Mouse (Mus musculus) right cerebral cortex, postnatal 25 days (tissue): Measurements from ENCODE around the gene Ano6.

ENCODE experiments used
- DNase-seq: peaks from one replicate; pipeline ENCODE4 v3.0.0; 2022

Gene Ano6

DNA sequence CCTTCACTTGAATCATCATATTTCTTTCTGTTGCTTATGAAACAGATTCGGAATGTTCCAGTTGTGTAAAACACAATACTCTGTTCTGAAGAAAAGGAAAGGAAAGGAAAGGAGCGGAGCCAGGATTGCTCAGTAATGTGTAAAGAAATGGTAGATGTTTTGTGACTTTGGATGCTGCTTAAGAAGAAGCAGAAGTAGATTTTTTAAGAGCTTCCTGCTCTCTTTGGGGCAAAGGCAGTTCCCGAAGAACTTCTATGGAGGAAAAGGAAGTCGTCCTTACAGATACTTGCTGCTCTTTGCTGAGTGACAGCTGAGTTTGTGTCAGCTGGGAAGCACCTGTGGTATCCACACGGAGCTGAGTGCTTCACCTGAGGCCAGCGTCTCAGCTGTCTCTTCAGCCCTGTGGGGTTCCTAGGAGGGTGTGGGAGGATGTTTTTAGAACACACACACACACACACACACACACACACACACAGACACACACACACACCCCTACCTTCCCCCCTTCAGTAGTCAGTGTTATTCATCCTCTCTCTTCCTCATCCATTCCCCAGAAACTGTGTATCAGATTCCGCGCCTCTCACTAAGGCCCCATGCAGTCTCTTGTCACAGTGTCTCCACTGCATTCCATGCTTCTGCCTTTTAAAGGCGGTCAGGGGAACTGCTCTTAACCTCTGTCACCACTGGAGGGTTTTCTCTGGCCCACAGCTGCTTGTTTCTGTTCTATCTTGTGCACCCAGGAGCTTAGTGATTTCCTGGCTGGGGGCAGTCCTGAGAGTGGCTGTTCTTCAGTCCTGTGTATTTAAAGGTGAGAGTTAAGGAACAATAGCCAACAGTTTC is 6.7 kb downstream of the Ano6 start:
- DNase-seq = no peak

DNA sequence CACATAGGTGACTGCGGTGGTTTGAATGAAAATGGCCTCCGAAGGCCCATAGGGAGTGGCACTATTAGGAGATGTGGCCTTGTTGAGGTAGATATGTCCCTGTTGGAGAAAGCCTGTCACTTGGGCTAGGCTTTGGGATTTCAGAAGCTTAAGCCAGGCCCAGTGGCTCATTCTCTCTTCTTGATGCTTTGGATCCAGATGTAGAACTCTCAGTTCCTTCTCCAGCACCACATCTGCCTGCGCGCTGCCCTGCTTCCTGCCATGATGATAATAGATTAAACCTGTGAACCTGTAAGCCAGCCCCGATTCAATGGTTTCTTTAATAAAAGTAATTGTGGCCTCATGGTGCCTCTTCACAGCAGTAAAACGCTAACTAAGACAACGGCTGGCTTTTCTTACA is 7.6 kb downstream of the Ano6 start:
- no peak for DNase-seq

DNA sequence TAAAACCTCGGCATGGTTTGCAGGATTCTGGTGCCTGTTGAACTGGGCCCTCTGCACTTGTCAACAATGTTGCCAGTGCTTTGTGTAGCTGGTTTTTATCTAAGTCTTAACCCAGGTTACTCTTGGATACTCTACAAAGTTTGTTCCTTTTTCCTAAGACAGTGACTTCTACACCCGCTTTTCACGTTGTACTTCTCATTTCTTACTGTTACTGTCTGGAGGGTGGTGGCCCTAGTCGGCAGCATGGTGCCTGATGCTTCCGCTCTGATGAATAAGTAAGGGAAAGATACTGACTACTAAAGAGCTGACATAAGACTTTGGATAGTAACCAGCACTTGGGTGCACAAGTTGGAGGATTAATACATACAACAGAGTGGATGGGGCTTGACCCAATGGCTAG is 9.0 kb downstream of the Ano6 start:
- DNase-seq = no peak

DNA sequence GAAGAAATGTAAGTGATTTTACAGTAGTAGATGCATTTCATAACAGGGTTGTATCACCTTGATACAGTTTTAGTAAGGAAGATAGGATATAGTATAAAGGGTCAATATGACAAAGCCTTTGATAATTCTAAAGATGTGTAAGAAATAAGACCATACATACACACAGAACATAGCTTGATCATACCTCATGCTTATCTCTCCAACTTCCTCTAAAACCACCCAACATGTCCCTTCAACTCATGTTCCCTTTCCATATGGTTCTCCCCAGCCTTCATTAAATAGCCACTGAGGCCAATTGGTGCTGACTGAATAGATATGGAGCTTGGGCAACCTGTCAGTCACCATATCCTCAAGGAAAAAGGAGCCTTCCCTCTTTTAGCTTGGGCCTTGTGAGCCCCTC is 9.4 kb downstream of the Ano6 start:
- DNase-seq = no peak

DNA sequence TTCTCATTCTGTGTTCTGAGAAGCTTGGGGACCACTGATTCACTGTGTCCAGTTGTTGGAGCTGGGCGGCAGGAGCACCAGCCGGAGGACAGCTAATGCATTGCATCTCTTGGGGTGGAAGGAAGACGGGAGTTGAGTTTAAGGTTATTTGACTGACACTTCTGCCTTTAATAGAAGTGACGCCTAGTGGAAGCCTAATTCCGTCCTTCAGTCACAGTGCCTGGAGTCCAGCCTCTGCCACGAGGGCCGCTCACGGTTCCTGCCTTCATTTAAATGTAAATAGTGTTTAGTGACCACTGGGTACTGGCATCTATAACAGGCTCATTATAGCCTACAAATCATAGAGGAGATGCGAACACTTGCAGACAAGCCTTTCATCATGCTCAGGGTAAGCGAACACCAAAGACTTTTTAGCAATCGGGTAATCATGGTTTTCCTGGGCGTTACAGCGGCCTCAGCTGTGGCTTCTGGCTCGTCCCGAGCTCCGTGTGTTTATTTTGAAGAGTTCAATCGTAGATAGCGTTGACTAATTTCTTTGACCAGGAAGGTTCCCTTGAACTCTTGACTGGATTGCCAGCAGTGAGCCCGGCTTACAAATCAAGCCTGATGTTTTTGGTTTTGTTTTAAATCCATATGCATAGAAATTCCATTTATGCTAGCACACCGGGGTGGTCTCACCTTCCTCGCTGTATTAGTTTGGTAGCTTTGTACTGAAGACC is 10.8 kb downstream of the Ano6 start:
- DNase-seq = no peak

DNA sequence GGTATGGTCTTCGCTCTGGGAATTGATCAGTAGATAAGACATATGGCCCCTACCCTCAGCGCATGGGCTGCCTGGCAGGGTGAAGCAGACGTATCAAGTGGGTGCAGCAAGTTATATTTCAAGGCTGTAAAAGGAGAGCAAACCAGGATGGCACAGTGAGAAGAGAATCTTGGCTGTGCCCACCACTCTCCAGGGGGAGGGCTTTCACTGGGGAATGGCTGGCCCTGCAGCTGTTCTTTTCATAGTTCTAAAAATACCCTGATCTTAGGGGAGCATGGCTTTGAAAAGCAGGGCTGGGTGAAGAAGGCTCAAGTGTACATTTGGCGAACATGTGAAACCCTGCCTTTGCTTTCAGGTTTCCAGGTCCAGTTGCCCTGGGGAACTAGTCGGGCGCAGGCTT is 11.5 kb downstream of the Ano6 start:
- DNase-seq = no peak

DNA sequence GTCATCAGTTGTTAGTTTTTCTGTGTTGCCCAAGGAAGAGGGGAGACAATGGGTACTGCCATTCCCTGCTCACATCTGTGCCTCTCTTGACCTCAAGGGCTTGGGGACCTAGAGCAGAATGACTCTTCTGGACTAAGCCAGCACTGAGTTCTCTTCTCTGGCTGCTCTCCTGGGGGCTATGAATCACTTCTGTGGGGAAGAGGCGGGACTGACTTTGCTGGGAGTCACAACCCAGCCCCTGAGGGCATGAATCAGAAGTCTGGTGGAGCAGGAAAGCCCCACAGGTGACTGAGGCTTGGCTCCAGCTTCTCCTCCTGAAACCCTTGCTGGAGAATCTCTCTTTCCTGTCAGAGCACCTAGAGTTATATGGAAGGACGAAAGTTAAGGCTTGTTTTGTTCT is 12.1 kb downstream of the Ano6 start:
- no peak for DNase-seq

DNA sequence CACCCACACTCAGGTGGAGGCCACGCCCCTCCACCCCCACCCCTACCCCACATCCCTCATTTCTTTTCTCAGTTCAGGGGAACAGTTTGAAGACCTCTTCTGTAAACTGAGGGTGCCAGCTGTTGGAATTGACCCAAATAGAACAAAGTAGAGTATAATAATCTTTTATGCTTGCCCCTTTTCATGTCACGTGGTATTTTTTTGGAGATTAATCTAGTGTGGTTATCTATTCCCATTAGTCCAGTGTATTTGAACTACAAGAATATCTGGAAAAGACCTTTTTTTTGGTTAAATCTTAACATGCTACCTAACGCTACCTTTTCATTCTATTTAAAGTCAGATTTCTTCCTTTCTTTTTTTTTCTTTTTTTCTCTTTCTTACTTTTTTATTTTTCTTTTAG is 12.8 kb downstream of the Ano6 start:
- no peak for DNase-seq

DNA sequence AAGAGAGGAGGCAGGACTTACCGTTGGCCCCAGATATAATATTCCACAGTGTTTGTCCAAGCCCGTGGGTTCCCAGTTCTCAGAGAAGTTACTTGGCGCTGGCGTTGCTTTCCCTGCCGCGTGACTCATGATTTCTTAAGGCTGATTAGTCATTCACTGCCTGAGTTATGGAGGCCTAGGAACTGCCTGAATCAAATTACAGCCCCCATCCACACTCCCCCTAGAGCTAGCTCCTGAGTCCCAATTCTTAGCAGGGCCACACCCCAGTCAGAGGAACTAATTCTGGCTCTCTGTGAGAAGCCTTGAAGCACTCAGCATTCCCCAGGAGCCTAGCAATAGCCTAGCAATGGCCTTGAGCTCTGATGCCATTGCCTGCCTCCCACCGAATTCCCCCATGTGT is 13.6 kb downstream of the Ano6 start:
- peak; percentile 57 for DNase-seq

DNA sequence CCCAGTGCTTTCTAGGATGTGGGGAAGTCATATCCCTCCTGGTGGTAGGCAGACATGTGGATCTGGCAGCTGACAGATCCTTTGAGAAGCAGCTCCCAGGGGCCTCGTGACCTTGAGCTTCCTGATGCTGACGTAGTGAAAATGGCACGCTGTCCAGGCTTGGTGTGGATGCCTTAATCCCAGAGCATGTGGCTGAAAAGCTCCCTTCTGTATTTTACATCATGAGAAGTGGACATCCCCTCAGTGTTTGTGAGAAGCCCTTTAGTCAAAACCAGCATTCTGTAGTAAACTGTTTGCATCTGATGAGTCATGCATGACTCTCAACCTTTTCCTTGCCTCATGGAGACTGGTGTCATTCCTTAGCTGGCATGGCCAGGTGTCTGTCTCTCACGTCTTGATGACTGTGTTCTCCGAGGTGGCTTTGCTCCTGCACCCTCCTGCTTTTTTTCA is 14.4 kb downstream of the Ano6 start:
- DNase-seq = no peak

DNA sequence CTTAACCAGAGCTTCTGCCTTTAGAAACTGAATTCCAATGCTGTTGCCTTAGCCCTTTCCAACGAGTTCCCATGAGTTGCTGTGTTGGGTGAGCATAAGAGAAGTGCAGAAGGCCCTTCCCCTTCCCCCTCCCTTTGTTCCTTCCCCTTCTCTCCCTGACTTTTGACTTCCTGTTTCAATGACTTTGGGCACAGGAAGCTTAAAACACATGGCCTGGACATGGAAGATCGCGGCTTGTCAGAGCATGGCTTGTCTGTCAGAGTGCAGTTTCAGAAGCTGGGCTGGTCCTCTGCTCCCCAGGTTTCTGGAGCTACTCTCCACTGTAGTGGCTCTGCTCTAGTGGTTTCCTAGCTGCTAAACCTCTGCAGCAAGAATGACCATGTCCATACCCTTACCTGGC is 17.3 kb downstream of the Ano6 start:
- DNase-seq = no peak

DNA sequence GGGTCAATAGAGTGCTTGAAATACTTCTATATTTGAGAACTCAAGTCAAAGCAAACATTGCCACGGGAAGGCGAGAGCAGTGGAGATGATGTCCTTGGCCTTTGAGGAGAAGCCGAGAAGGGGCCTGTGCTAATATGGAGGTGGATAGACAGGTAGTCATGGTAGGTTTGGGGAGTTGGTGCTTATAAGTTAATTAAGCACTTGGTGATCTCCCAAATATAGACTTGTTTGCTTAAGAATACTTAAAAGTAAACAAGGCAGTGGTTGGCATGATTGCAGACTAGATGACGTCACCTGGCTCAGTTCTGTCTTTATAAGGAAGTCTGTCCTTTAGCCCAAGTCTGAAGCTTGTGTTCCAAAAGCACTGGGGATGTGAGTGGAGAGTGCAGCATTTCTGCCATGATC is 19.7 kb downstream of the Ano6 start:
- no peak for DNase-seq

DNA sequence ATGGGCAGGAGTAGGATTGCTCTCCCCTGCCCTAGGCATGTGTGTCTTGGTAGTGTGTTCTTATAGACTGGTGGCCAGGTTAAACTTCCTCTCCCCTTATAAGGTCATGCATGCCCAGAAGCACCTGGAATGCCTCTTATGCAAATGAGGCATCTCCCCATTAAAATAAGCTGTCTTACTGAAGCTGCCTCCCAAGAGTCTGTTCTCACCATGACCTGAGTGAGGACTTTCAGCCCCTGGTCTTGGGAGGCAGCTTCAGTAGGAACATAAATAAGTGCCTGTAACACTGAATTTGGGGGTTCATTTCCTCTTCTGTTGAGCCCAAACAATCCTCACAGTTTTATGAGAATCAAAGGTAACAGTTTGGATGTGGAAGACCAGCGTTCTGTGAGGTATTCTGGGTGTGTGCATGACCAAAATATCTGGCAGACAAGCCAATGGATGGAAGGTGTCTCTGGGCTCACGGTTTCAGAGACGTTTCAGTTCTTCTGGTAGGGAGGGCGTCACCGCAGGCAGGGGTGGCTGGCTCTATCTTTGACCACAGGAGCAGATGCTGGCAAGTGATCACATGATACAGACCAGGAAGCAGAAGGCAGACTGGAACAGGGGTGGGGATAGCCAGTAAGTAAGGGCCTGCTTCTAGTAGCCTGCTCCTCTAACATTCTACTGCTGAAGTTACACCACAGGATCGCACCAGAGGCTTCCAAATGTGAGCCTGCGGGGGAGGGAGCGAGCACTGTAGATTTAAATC is 22.4 kb downstream of the Ano6 start:
- no peak for DNase-seq

DNA sequence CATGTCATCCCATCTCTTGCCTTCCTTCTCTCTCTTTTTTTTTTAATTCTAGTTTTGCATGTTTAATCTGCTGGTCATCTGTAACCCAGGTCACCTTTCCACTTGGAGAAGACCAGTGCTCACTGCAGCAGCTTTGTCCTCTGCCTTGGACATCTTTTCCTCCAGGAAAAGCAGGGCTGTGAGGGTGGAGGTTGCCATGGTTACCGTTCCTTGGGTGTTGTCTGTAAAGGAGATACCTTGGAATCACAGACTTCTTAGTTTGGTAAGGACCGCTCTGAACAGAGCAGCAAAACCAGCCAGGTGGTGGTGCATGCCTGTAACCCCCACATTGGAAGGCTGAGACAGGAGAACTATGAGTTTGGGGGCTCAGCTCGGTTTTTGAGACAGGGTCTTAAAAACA is 26.9 kb downstream of the Ano6 start:
- peak; percentile 56 for DNase-seq

DNA sequence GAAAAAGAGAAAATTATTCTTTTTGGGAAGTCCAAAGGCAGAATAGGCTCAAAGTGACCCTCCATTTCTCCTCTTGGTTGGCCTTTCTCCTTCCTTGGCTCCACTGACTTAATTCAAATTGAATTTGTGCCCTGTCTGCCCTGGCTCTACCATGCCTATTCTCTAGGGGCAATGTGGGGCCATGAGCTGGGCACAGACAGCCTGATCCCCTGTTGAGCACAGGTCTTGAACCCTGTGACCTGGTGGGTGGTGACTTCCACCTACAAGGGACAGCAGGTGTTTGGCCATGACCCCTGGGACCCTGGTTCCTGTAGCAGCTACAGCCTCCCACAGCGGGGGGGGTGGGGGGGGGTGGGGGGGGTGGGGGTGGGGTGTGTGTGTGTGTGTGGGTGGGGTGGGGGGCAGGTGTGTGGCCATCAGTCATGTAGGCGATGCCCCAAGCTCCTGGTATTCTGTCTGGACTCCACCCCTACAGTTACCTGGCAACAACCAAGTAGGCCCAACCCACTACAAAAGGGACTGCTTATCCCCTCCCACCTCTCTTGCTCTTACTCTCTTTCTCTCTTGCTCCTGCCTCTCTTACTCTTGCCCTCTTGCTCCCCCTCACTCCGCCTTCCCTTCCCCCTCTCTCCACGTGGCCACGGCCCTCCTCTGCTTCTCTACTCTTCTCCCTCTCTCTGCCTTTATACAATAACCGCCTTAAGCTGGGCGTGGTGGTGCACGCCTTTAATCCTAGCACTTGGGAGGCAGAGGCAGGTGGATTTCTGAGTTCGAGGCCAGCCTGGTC is 28.8 kb downstream of the Ano6 start:
- no peak for DNase-seq

DNA sequence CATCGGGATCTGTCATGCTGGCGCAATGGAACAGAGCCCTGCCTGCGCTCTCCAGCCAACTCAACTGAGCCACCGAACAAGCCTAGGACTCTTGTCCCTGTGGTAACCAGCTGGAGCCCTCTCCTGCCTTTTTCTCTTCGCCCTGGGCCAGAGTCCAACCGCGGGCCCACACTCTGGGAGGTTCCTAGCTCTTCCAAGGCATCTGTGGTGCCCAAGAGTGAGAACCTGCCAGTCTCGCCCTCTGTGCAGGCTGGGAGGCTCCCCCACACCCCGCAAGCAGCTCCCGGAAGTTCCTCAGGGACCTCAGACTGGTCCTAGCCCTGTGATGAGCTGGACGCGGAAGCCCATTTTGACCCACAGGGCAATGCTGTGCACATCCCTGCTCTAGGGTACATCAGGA is 29.5 kb downstream of the Ano6 start:
- DNase-seq = no peak

DNA sequence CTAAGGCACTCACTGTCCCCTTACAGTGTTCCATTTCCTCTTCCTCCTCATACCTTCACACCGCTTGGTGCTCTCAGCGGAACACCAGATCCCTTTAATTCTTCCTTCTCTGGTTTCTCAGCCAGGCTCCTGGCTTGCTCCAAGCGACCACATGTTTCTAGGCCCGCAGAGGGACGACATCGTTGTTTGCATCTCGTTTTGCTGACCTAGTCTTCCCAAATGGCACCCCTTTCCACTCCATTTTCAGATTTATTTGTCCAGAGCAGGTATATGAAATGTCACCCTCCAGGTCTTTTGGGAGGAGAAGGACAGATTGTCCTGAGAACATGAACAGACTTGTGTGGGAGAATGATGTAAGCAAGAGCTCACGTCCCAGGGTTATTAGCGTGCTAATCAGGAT is 30.0 kb downstream of the Ano6 start:
- DNase-seq = no peak

DNA sequence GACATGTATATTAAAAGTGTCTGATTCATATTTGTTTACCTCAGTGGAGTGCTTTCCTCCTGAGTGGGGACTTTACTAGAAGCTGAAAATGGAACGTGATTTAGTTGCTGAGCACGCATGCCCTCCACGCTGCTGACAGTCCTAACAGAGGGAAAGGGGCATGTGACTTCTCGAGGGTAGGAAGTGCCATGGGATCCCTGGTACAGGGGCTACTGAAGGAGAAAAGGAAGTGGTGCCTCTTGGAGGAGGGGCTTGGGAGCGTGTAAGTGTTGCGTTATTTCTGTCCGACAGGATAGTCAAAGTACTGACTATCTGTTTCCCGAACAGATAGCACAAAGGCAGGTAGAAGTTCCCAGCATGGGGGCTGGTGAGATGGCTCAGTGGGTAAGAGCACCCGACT is 31.5 kb downstream of the Ano6 start:
- no peak for DNase-seq

DNA sequence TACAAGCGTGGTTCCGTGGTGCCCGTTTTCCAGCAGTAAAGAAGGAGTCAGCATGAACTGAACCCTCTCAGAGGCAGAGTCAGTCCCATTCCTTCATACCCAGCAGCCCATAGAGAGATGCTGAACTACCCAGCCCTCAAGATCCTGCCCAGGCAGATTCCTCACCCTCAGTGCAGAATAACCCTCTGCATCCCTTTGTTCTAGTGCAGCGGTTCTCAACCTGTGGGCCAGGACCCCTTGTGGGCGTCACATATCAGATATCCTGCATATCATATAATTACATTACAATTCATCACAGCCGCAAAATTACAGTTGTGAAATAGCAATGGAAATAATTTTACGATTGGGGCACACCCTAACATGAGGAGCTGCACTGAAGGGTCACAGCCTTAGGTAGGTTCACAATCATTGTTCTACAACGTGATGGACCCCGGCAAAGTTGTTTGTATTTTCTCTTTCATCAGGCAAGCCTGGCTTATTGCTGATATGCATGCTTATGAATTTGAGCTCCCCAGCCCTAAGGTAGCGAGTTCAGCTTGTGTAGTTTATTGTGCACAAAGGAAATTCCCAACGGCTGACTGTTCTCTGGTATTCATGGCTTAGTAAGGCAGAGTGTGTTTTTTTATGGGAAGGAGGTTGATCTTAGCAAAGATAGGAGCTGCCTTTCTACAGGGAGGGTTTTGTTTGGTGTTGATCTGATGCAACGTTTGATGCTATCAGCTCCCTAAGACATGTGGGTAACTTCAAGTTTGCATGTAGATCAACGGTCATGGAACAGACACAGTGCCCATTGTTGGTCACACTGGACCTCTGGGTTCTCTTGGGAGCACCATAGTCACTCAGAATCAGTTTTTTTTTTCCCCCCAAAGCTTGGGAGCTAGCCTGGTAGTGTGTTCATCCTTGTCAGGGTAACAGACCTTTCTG is 33.0 kb downstream of the Ano6 start:
- DNase-seq = no peak

DNA sequence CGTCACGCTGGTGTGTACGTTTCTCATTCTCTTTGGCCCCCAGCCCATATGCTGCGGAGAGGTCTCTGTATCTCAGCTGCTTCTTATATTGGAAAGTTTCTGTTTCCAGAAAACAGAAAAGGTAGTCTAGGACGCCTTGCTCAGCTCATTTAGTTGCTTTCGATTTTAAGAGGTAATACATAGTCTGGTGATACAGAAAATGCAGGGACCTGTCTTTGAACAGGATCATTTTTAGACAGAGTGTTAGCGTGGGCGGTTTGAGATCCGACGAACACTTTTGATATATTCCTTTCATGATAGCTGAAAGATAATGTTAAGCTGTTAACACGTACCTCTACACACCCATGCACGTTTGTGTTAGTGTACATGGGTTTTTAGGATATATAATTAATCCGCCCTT is 35.9 kb downstream of the Ano6 start:
- no peak for DNase-seq

DNA sequence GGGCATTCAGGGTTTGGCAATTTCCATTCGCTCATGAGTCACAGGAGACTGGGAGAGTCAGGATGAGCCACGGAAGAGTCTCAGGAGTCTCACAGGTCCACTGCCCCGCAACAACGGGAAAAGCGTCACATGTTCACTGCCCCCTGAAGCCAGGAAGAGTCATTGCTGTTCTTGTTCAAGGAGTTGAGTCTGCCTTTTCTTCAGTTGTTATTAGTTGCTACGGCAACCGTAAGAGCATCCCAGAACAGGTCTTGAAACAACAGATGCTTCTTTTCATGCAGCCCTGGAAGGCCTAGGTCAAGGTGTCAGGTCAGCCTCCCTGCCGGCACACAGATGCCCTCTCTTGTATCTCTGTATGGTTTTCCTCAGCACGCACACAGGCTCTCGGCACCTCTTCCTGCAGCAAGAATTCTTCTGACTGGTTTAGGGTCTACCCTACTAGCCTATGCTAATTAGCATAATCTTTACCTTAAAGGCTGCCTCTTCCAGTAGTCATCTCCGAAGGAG is 36.9 kb downstream of the Ano6 start:
- no peak for DNase-seq
